Mouse (Mus musculus): ENCODE data around the gene Ptprm. TPM values are rescaled to one million over a fixed set of nuclear protein-coding genes. Genes with fewer than 3 reads are reported as not detected.

The Ptprm gene
- polyA plus RNA-seq, 1 experiment from 2014 or later = 5.7 TPM

DNA sequence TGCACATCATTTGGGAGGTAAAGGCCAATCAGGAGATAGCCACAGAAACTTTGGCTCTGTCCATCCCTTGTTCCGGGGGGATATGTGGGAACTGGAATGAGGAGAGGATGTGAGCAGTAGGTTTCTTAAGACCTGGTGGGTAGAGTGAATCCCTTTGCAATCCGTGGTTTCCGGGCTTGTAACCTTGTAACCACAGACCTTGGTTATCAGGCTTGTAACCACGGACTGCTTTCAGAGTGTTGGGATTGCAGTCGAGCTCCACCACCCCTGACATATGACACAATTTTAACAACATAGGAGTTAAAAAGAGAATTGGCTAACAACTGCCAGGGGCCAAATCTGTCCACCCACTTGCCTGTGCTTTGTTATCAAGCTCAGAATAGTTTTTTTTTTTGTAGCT is 270.2 kb downstream of the Ptprm start:
- Histone ChIP-seq H3K4me1 (peaks cover 14% of the 10 kb centered on the region; the same call in 1 of the 2 replicates), H3K4me2 (no peak overlapping the region), H3K36me3 (ENCODE audit: poor library complexity, severe bottlenecking) (no peaks in the 10 kb centered on the region), H3K9ac (no peak overlapping the region), H3K9me3 (replicated peaks) (no peaks in the 10 kb centered on the region), H3K27me3 (no peaks in the 10 kb centered on the region), H3K27ac (no peak overlapping the region), H3K4me3 (no peak overlapping the region)
- 81% methylated on average over 5 of the region's 5 CpGs for WGBS
- ATAC-seq = no peak

- 79% methylated on average over 1 of the region's 1 CpGs for WGBS
- H3K4me2 ChIP-seq = no peak overlapping the region
- H3K9me3 ChIP-seq (replicated peaks) = no peaks in the 10 kb centered on the region
- H3K27me3 ChIP-seq = no peaks in the 10 kb centered on the region
- H3K4me1 ChIP-seq = peaks cover 7% of the 10 kb centered on the region; the same call in 1 of the 2 replicates
- no peak overlapping the region for H3K4me3 ChIP-seq
- no peak for ATAC-seq
- no peak overlapping the region for H3K9ac ChIP-seq
- no peaks in the 10 kb centered on the region for H3K36me3 ChIP-seq (ENCODE audit: poor library complexity, severe bottlenecking)
- no peak overlapping the region for H3K27ac ChIP-seq
These were observed 274.7 kb downstream of the Ptprm start for GRCm38 (mm10) chr17:67079570-67079969.

DNA sequence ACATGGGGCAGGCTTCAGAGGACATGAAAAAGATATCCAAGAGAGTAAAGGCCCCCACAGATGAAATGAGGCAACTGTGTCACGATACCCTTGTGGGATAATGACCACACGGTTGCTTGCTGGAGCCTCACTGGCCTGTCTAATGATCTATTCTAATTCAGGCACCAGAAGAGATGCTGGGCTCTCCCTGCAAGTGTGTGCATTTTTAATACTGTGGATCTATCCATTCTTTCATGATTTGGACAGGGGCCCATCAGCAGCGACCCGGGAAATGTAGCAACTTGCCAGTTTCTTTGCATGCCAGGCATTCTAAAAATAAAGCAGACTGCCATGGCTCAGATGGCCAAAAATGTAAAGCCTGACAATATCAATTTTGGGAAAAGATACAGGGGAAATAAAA is 280.7 kb downstream of the Ptprm start:
- H3K27ac ChIP-seq = no peak overlapping the region
- H3K9ac ChIP-seq = no peak overlapping the region
- peaks cover 25% of the 10 kb centered on the region for H3K4me1 ChIP-seq
- H3K4me3 ChIP-seq = no peak overlapping the region
- H3K9me3 ChIP-seq (replicated peaks) = no peaks in the 10 kb centered on the region
- H3K4me2 ChIP-seq = no peak overlapping the region
- H3K36me3 ChIP-seq (ENCODE audit: poor library complexity, severe bottlenecking) = no peaks in the 10 kb centered on the region
- 30% methylated on average over 4 of the region's 4 CpGs for WGBS
- ATAC-seq = peak; percentile 41; the same call in 1 of the 2 replicates
- no peaks in the 10 kb centered on the region for H3K27me3 ChIP-seq

GRCm38 (mm10) chr17:67073139-67073538 is 281.1 kb downstream of the Ptprm start:
- H3K36me3 ChIP-seq (ENCODE audit: poor library complexity, severe bottlenecking) = no peaks in the 10 kb centered on the region
- no peaks in the 10 kb centered on the region for H3K9me3 ChIP-seq (replicated peaks)
- H3K4me3 ChIP-seq = no peak overlapping the region
- H3K4me1 ChIP-seq = peaks cover 25% of the 10 kb centered on the region
- H3K9ac ChIP-seq = no peak overlapping the region
- peak; percentile 34 for ATAC-seq
- no peaks in the 10 kb centered on the region for H3K27me3 ChIP-seq
- H3K4me2 ChIP-seq = no peak overlapping the region
- WGBS = 68% methylated on average over 6 of the region's 6 CpGs
- H3K27ac ChIP-seq = 0 out of 2 replicates have a peak overlapping the region, but pooled peaks have one; percentile 2

- Histone ChIP-seq H3K36me3 (ENCODE audit: poor library complexity, severe bottlenecking) (no peaks in the 10 kb centered on the region), H3K9ac (no peak overlapping the region), H3K27ac (no peak overlapping the region), H3K9me3 (replicated peaks) (no peaks in the 10 kb centered on the region), H3K4me1 (peaks cover 25% of the 10 kb centered on the region), H3K4me2 (no peak overlapping the region), H3K4me3 (no peak overlapping the region), H3K27me3 (no peaks in the 10 kb centered on the region)
- WGBS = 51% methylated on average over 7 of the region's 7 CpGs
- ATAC-seq = peak; percentile 94
These were observed 282.8 kb downstream of the Ptprm start for GRCm38 (mm10) chr17:67071231-67072009.

GRCm38 (mm10) chr17:67063611-67064010 is 290.6 kb downstream of the Ptprm start:
- WGBS = 82% methylated on average over 5 of the region's 5 CpGs
- no peak overlapping the region for H3K4me2 ChIP-seq
- H3K9me3 ChIP-seq (replicated peaks) = no peaks in the 10 kb centered on the region
- no peak overlapping the region for H3K4me3 ChIP-seq
- H3K36me3 ChIP-seq (ENCODE audit: poor library complexity, severe bottlenecking) = no peaks in the 10 kb centered on the region
- H3K27ac ChIP-seq = no peak overlapping the region
- no peaks in the 10 kb centered on the region for H3K27me3 ChIP-seq
- ATAC-seq = no peak
- H3K4me1 ChIP-seq = no peaks in the 10 kb centered on the region
- H3K9ac ChIP-seq = no peak overlapping the region

GRCm38 (mm10) chr17:67055681-67056080 is 298.6 kb downstream of the Ptprm start:
- WGBS = 89% methylated on average over 6 of the region's 6 CpGs
- Histone ChIP-seq H3K27ac (no peak overlapping the region), H3K4me2 (no peak overlapping the region), H3K9me3 (replicated peaks) (no peaks in the 10 kb centered on the region), H3K36me3 (ENCODE audit: poor library complexity, severe bottlenecking) (no peaks in the 10 kb centered on the region), H3K9ac (no peak overlapping the region), H3K4me3 (no peak overlapping the region), H3K27me3 (no peaks in the 10 kb centered on the region), H3K4me1 (peaks cover 14% of the 10 kb centered on the region)
- no peak for ATAC-seq

DNA sequence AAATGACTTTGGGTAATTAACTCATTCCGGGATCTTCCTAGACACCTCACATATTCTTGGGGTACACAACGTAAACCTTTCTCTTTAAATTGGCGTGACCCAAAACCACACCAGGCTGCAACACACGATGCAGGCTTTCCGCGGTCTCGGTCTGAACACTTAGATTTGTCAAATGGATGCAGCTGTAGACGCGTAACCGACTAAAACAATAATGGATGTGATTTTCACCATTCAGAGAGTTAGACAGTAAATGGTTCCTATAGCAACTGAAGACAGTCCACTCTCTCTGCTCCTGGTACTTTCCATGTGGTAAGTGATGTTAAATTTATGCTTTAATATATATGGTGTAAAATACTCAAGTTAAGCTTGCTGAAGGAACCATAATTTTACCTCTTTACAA is 300.1 kb downstream of the Ptprm start:
- no peak overlapping the region for H3K27ac ChIP-seq
- H3K4me2 ChIP-seq = no peak overlapping the region
- peaks cover 14% of the 10 kb centered on the region for H3K4me1 ChIP-seq
- no peak overlapping the region for H3K9ac ChIP-seq
- no peaks in the 10 kb centered on the region for H3K27me3 ChIP-seq
- no peaks in the 10 kb centered on the region for H3K36me3 ChIP-seq (ENCODE audit: poor library complexity, severe bottlenecking)
- no peaks in the 10 kb centered on the region for H3K9me3 ChIP-seq (replicated peaks)
- WGBS = 83% methylated on average over 10 of the region's 10 CpGs
- no peak overlapping the region for H3K4me3 ChIP-seq
- ATAC-seq = no peak

GRCm38 (mm10) chr17:67052624-67053314 is 301.5 kb downstream of the Ptprm start:
- Histone ChIP-seq H3K9me3 (replicated peaks) (no peaks in the 10 kb centered on the region), H3K4me2 (no peak overlapping the region), H3K27me3 (no peaks in the 10 kb centered on the region), H3K36me3 (ENCODE audit: poor library complexity, severe bottlenecking) (no peaks in the 10 kb centered on the region), H3K9ac (no peak overlapping the region), H3K27ac (no peak overlapping the region), H3K4me3 (no peak overlapping the region), H3K4me1 (peaks cover 15% of the 10 kb centered on the region)
- ATAC-seq = no peak
- 59% methylated on average over 11 of the region's 11 CpGs for WGBS

GRCm38 (mm10) chr17:67047697-67048096 is 306.6 kb downstream of the Ptprm start:
- H3K9me3 ChIP-seq (replicated peaks) = no peaks in the 10 kb centered on the region
- peak; percentile 67; the same call in 1 of the 2 replicates for ATAC-seq
- H3K4me3 ChIP-seq = no peak overlapping the region
- H3K27me3 ChIP-seq = no peaks in the 10 kb centered on the region
- peaks cover 11% of the 10 kb centered on the region; the same call in 1 of the 2 replicates for H3K4me1 ChIP-seq
- WGBS = 30% methylated on average over 4 of the region's 4 CpGs
- no peak overlapping the region for H3K9ac ChIP-seq
- H3K4me2 ChIP-seq = peak overlapping the region; percentile 20
- H3K27ac ChIP-seq = no peak overlapping the region
- H3K36me3 ChIP-seq (ENCODE audit: poor library complexity, severe bottlenecking) = no peaks in the 10 kb centered on the region

DNA sequence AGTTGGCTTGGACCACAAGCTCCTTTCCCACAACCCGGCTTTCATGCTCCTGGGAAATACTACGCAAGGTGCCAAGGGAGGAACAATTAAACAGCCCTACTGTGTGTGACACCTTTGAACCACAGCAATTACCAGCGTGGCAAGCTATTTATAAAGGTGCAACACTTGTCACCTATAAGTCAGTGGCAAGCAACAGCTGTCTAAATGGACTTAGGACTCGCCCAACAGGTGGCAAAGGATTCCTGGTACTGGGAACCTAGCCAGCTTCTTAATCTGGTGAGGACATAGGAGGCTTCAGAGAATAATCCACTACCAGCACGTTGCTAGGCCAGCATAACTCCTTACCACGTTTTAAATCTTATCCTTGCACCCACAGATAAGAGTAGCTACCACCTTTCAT is 315.7 kb downstream of the Ptprm start:
- Histone ChIP-seq H3K4me3 (no peak overlapping the region), H3K27ac (no peak overlapping the region), H3K4me1 (no peaks in the 10 kb centered on the region), H3K36me3 (ENCODE audit: poor library complexity, severe bottlenecking) (no peaks in the 10 kb centered on the region), H3K9ac (no peak overlapping the region), H3K27me3 (no peaks in the 10 kb centered on the region), H3K9me3 (replicated peaks) (no peaks in the 10 kb centered on the region), H3K4me2 (no peak overlapping the region)
- no peak for ATAC-seq
- WGBS = 86% methylated on average over 6 of the region's 6 CpGs

GRCm38 (mm10) chr17:67033547-67033946 is 320.7 kb downstream of the Ptprm start:
- Histone ChIP-seq H3K27ac (no peak overlapping the region), H3K4me3 (no peak overlapping the region), H3K9me3 (replicated peaks) (no peaks in the 10 kb centered on the region), H3K9ac (no peak overlapping the region), H3K4me1 (no peaks in the 10 kb centered on the region), H3K4me2 (no peak overlapping the region), H3K36me3 (ENCODE audit: poor library complexity, severe bottlenecking) (no peaks in the 10 kb centered on the region), H3K27me3 (no peaks in the 10 kb centered on the region)
- ATAC-seq = no peak
- WGBS = 93% methylated on average over 3 of the region's 3 CpGs
